Mouse (Mus musculus) lung, adult 18-20 months (tissue): ENCODE results near the gene Mall.

Source experiments
- DNase-seq, 2 experiments: peaks; one replicate each; pipeline ENCODE4 v3.0.0; 2022; ENCODE audit warnings: mixed read lengths in 2 of 2

The Mall gene

GRCm38 (mm10) chr2:127729671-127730070 is at the start of gene Mall:
Mall (minus strand) TSS chr2:127729932.
- DNase-seq: peak in 1 of 2 experiments; percentile 29

- DNase-seq: no peak
Observed at GRCm38 (mm10) chr2:127778451-127778850, 48.7 kb upstream of the Mall start.

- DNase-seq: no peak
Observed at GRCm38 (mm10) chr2:127775013-127775412, 45.3 kb upstream of the Mall start.

GRCm38 (mm10) chr2:127774578-127774941 is 44.8 kb upstream of the Mall start:
- DNase-seq: no peak

GRCm38 (mm10) chr2:127773938-127774577 is 44.3 kb upstream of the Mall start:
- no peak for DNase-seq

- DNase-seq: no peak
Observed at GRCm38 (mm10) chr2:127761587-127761986, 31.9 kb upstream of the Mall start.

- DNase-seq: no peak
Observed at GRCm38 (mm10) chr2:127760429-127761000, 30.8 kb upstream of the Mall start.

- DNase-seq: no peak
Observed at GRCm38 (mm10) chr2:127760014-127760413, 30.3 kb upstream of the Mall start.

GRCm38 (mm10) chr2:127759157-127759880 is 29.6 kb upstream of the Mall start:
- no peak for DNase-seq

GRCm38 (mm10) chr2:127757171-127757570 is 27.4 kb upstream of the Mall start:
- no peak for DNase-seq

GRCm38 (mm10) chr2:127754113-127754512 is 24.4 kb upstream of the Mall start:
- no peak for DNase-seq

- no peak for DNase-seq
Observed at GRCm38 (mm10) chr2:127751849-127752610, 22.3 kb upstream of the Mall start.

- DNase-seq: no peak
Observed at GRCm38 (mm10) chr2:127749376-127749775, 19.6 kb upstream of the Mall start.

- DNase-seq: no peak
Observed at GRCm38 (mm10) chr2:127748316-127748715, 18.6 kb upstream of the Mall start.

GRCm38 (mm10) chr2:127742637-127743036 is 12.9 kb upstream of the Mall start:
- DNase-seq: no peak

GRCm38 (mm10) chr2:127740756-127741519 is 11.2 kb upstream of the Mall start:
- DNase-seq: no peak

GRCm38 (mm10) chr2:127737885-127738284 is 8.2 kb upstream of the Mall start:
- DNase-seq: no peak

- no peak for DNase-seq
Observed at GRCm38 (mm10) chr2:127736631-127737209, 7.0 kb upstream of the Mall start.

GRCm38 (mm10) chr2:127735512-127736145 is 5.9 kb upstream of the Mall start:
- no peak for DNase-seq

GRCm38 (mm10) chr2:127734889-127735288 is 5.2 kb upstream of the Mall start:
- DNase-seq: no peak

GRCm38 (mm10) chr2:127730301-127730997 is 717 bp upstream of the Mall start:
- DNase-seq: no peak
